Mouse (Mus musculus) intestine, postnatal 0 days (tissue): ENCODE results near the gene Nrp2. TPM values are rescaled to one million over a fixed set of nuclear protein-coding genes. Genes with fewer than 3 reads are reported as not detected.

Experiments used
- ATAC-seq: fragments of 200-750 bp; cut with Nextera tagmentation; 2 replicates; pipeline ENCODE4 v1.8.0; 2017; ENCODE audit warnings: mild to moderate bottlenecking, moderate TSS enrichment, moderate library complexity
- H3K27ac ChIP-seq: fragments of 300-500 bp; sonication (generic); 2 replicates; pipeline ENCODE4 v1.5.1; 2014; ENCODE audit warnings: mild to moderate bottlenecking, low read depth, low read length, moderate library complexity
- H3K27me3 ChIP-seq: fragments of 300-500 bp; sonication (generic); replicated peaks from 2 replicates; pipeline ENCODE4 v1.6.1; 2014; ENCODE audit warnings: low read length, mixed read lengths; ENCODE audit not compliant: control insufficient read depth, insufficient read depth
- H3K36me3 ChIP-seq: fragments of 300-500 bp; sonication (generic); 2 replicates; pipeline ENCODE4 v1.6.1; 2014; ENCODE audit warnings: mild to moderate bottlenecking, moderate library complexity; ENCODE audit not compliant: control insufficient read depth, insufficient read depth
- H3K4me1 ChIP-seq: fragments of 300-500 bp; sonication (generic); replicated peaks from 2 replicates; pipeline ENCODE4 v1.6.1; 2014; ENCODE audit warnings: antibody characterized with exemption, low read length, mixed read lengths; ENCODE audit not compliant: control insufficient read depth, insufficient read depth
- H3K4me2 ChIP-seq: fragments of 300-500 bp; sonication (generic); replicated peaks from 2 replicates; pipeline ENCODE4 v1.6.1; 2014; ENCODE audit warnings: low read depth, mild to moderate bottlenecking, moderate library complexity
- H3K4me3 ChIP-seq: fragments of 300-500 bp; sonication (generic); 2 replicates; pipeline ENCODE4 v1.5.1; 2014; ENCODE audit warnings: low read depth, low read length
- H3K9ac ChIP-seq: fragments of 300-500 bp; sonication (generic); 2 replicates; pipeline ENCODE4 v1.6.1; 2014; ENCODE audit warnings: mild to moderate bottlenecking, low read depth, low read length
- H3K9me3 ChIP-seq: fragments of 300-500 bp; sonication (generic); 2 replicates; pipeline ENCODE4 v1.6.1; 2016; ENCODE audit warnings: mixed run types; ENCODE audit not compliant: control insufficient read depth
- CTCF ChIP-seq: sonication (generic); IDR thresholded peaks from 2 replicates; pipeline ENCODE4 v1.5.1; 2016; ENCODE audit warnings: low read depth, mild to moderate bottlenecking, control low read depth, antibody characterized with exemption, moderate library complexity
- WGBS: fragments of 180-500 bp; shearing (Covaris S2); extraction: QIAGEN DNeasy Blood & Tissue Kit; methylation state at CpG from one replicate; pipeline ENCODE4 v1.1.7; 2014; 5-methylcytosine and 5-hydroxymethylcytosine counted together
- polyA plus RNA-seq: library from polyadenylated mRNA; unstranded; fragments of >200 nt; fragmentation: Nextera tagmentation; extraction: Ambion mirVana; gene quantifications from 2 replicates; pipeline ENCODE4 v1.2.1, GENCODE M21; 2015

Nrp2 gene
- polyA plus RNA-seq, 1 experiment from 2014 or later: 11.7 TPM

DNA sequence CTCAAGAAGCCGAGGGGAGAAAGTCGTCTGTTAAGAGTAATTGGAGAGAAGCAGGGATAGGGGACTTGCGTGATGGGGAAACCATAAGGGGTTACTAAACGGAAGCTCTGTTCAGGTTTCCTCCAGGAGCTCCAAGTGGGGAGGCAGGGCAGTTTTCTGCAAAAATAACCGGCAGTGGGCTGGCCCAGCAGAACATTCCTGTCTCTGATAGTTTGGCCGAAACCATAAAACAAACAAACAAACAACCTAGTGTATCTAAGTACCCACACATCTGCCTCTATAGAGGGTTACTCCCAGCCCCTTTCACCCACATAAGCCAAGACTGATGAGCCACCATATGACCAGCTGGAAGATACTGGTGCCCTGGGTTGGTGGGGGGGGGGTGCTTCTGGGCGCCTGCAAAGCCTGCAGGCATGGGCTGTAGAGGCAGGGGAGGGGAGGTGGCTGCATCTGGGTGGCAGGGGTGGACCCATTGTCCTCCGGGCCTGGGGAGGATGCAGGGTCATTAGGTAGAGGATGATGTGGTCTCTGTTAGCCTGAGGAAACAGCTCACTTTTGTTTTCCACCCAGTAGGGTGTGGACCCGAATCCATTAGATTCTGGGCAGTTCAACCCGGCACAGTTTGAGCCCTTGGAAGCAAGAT, 13.9 kb downstream of the Nrp2 start:
- no peak overlapping the region for H3K4me2 ChIP-seq
- no peaks in the 10 kb centered on the region; the same call in 1 of the 2 replicates for H3K4me1 ChIP-seq
- H3K9ac ChIP-seq: no peak overlapping the region
- no peak overlapping the region for H3K27ac ChIP-seq
- 62% methylated on average over 10 of the region's 10 CpGs for WGBS
- no peak overlapping the region for H3K4me3 ChIP-seq
- H3K27me3 ChIP-seq: no peaks in the 10 kb centered on the region
- TF ChIP-seq CTCF: no peak
- no peaks in the 10 kb centered on the region for H3K36me3 ChIP-seq
- no peaks in the 10 kb centered on the region for H3K9me3 ChIP-seq
- no peak for ATAC-seq

GRCm38 (mm10) chr1:62717552-62718236, 14.6 kb downstream of the Nrp2 start:
- Histone ChIP-seq H3K27ac (no peak overlapping the region), H3K36me3 (no peaks in the 10 kb centered on the region), H3K4me2 (no peak overlapping the region), H3K4me3 (no peak overlapping the region), H3K9ac (no peak overlapping the region), H3K27me3 (no peaks in the 10 kb centered on the region), H3K9me3 (no peaks in the 10 kb centered on the region), H3K4me1 (no peaks in the 10 kb centered on the region; the same call in 1 of the 2 replicates)
- 78% methylated on average over 13 of the region's 13 CpGs for WGBS
- peak; percentile 61 for TF ChIP-seq CTCF
- no peak for ATAC-seq

DNA sequence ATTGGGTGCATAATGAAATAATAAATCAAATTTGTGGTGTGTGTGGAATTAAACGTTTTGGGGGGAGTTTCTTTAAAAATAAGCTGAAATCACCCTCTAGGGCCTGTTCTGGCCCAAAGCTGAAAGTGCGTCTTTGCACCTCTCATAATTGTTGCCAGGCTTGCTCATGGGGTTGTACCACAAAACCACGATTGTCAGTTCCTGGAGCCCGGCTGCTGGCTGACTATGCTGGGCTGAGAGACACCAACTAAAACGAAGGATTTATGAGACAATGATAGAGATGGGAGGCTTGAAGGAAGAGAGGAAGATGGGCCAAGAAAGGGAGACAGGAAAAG, 15.1 kb downstream of the Nrp2 start:
- ATAC-seq: no peak
- H3K4me2 ChIP-seq: no peak overlapping the region
- no peaks in the 10 kb centered on the region; the same call in 1 of the 2 replicates for H3K4me1 ChIP-seq
- H3K9me3 ChIP-seq: no peaks in the 10 kb centered on the region
- H3K36me3 ChIP-seq: no peaks in the 10 kb centered on the region
- H3K27ac ChIP-seq: no peak overlapping the region; the same call in 1 of the 2 replicates
- H3K27me3 ChIP-seq: no peaks in the 10 kb centered on the region
- H3K9ac ChIP-seq: no peak overlapping the region
- 52% methylated on average over 5 of the region's 5 CpGs for WGBS
- no peak overlapping the region for H3K4me3 ChIP-seq
- TF ChIP-seq CTCF: no peak

DNA sequence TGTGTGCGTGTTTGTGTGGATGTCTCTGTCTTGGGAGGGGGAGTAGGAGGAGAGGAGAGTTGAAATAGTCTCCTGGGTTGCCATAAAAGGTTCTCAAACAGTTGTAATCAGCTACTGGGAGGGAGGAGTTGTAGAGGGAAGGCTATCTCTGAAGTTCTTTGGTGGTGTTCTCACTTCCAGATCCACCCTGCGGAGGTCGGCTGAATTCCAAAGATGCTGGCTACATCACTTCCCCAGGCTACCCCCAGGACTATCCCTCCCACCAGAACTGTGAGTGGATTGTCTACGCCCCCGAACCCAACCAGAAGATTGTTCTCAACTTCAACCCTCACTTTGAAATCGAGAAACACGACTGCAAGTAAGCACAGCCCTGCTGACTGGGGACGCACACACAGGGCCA, 15.7 kb downstream of the Nrp2 start:
- Histone ChIP-seq H3K9me3 (no peaks in the 10 kb centered on the region), H3K36me3 (no peaks in the 10 kb centered on the region), H3K4me3 (no peak overlapping the region), H3K27ac (no peak overlapping the region), H3K9ac (no peak overlapping the region), H3K4me2 (no peak overlapping the region), H3K27me3 (no peaks in the 10 kb centered on the region), H3K4me1 (no peaks in the 10 kb centered on the region; the same call in 1 of the 2 replicates)
- TF ChIP-seq CTCF: no peak
- ATAC-seq: no peak
- 74% methylated on average over 8 of the region's 8 CpGs for WGBS

- Histone ChIP-seq H3K4me3 (no peak overlapping the region), H3K9me3 (no peaks in the 10 kb centered on the region), H3K36me3 (no peaks in the 10 kb centered on the region), H3K4me1 (no peaks in the 10 kb centered on the region; the same call in 1 of the 2 replicates), H3K27ac (peak overlapping the region; percentile 35; the same call in 1 of the 2 replicates), H3K9ac (no peak overlapping the region), H3K4me2 (no peak overlapping the region; the same call in 1 of the 2 replicates), H3K27me3 (no peaks in the 10 kb centered on the region)
- 44% methylated on average over 6 of the region's 6 CpGs for WGBS
- no peak for ATAC-seq
- no peak for TF ChIP-seq CTCF
Observed at GRCm38 (mm10) chr1:62719770-62720169, 16.7 kb downstream of the Nrp2 start.

DNA sequence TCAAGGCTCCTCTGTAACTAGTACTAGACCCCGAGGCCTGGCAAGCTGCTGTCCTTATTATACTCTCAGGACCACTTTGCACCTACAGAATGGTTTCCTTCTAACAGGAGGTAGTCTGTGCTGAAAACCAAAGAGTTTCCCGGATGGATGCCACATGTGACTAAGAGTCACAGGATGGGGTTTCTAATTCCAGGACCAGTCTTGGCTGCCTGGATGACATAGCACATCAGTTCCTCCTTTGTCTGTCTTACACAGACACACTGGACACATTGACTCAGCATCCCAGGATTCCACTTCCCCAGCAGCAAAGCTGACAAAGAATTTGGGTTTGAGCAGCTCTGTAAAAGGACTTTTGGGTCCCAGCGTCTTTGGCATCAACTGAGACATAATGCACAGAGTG, 17.1 kb downstream of the Nrp2 start:
- Histone ChIP-seq H3K4me3 (no peak overlapping the region), H3K4me1 (no peaks in the 10 kb centered on the region; the same call in 1 of the 2 replicates), H3K36me3 (0 out of 2 replicates have a peak, but pooled peaks cover 2% of the 10 kb centered on the region), H3K9me3 (no peaks in the 10 kb centered on the region), H3K9ac (no peak overlapping the region), H3K27me3 (no peaks in the 10 kb centered on the region), H3K27ac (peak overlapping the region; percentile 35; the same call in 1 of the 2 replicates), H3K4me2 (no peak overlapping the region; the same call in 1 of the 2 replicates)
- TF ChIP-seq CTCF: no peak
- WGBS: 74% methylated on average over 3 of the region's 3 CpGs
- ATAC-seq: no peak
